ENCODE assay signal across 8 mouse cellular contexts in the genomic region with DNA sequence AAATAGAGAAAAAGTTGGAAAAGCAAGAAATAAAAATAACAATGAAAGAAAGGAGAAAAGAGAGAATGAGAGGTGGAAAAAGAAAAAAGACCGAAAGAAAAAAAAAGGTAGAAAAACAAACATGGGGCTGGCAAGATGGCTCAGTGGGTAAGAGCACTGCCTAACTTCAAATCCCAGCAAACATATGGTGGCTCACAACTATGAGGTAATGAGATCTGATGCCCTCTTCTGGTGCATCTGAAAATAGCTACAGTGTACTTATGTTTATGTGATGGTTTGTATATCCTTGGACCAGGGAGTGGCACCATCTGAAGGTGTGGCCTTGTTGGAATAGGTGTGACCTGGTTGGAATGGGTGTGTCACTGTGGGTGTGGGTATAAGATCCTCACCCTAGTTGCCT.
A peak's percentile ranks its signal among the peaks of the same experiment; 100 is the strongest.
DNase-seq lines count a peak whose midpoint lies in the region; ATAC-seq and TF ChIP-seq lines count a peak whose summit lies in the region.
"Not testable (repeated sequence)": the region's sequence is repeated elsewhere in the genome, so short reads cannot be mapped to it uniquely, and the experiment has no call there.

No protein-coding gene starts in this region.

- not testable (repeated sequence) for H3K4me3 ChIP-seq in liver, postnatal 0 days (ENCODE audit: low read depth, low read length)

- H3K9ac ChIP-seq in liver, postnatal 0 days (replicated peaks), result not testable (repeated sequence)

- H3K36me3 ChIP-seq in liver, postnatal 0 days (replicated peaks; ENCODE audit: insufficient read depth, low read length); splenic B cell, adult 2 months (ENCODE audit: control insufficient read depth, insufficient read depth, low read length, poor library complexity, severe bottlenecking): not testable (repeated sequence)

- 0 out of 2 replicates have a peak, but pooled peaks have one; percentile 18 for ATAC-seq in common myeloid progenitor, adult 5-6 weeks (replicated peaks; ENCODE audit: low read depth, poor library complexity, severe bottlenecking)
- ATAC-seq in liver, postnatal 0 days, result not testable (repeated sequence)
- peak; percentile 71 for ATAC-seq in megakaryocyte progenitor cell, adult 5-6 weeks (replicated peaks; ENCODE audit: poor library complexity)

- H3K27me3 ChIP-seq in liver, postnatal 0 days (ENCODE audit: insufficient read depth, low read length); splenic B cell, adult 2 months (ENCODE audit: control insufficient read depth, insufficient read depth, low read length, poor library complexity, severe bottlenecking): not testable (repeated sequence)

- peak; percentile 23 to 29 for DNase-seq in B cell, adult 2 months
- peak; percentile 91 for DNase-seq in ES-CJ7 (ENCODE audit: low read depth, low spot score)
- DNase-seq in R1 (ENCODE audit: low read depth, low spot score), result peak; percentile 86
- DNase-seq in induced T-regulatory cell, adult 2 months (ENCODE audit: low read depth), result peak; percentile 38
- not testable (repeated sequence) for DNase-seq in liver, postnatal 0 days
- peak; percentile 41 for DNase-seq in splenic B cell, adult 2 months (ENCODE audit: low read depth, low spot score)

- TF ChIP-seq CTCF in liver, postnatal 0 days (IDR thresholded peaks at IDR 0.05; ENCODE audit: low read depth), result peak; percentile 42

- not testable (repeated sequence) for H3K9me3 ChIP-seq in liver, postnatal 0 days (ENCODE audit: low read length)

- not testable (repeated sequence) for H3K4me2 ChIP-seq in liver, postnatal 0 days (ENCODE audit: low read depth, low read length)

- not testable (repeated sequence) for TF ChIP-seq EP300 in liver, postnatal 0 days (IDR thresholded peaks at IDR 0.05; ENCODE audit: low read depth)

- H3K4me1 ChIP-seq in liver, postnatal 0 days (ENCODE audit: insufficient read depth), result not testable (repeated sequence)

- 85% methylated on average over 1 of the region's 1 CpGs for WGBS in liver, postnatal 0 days (ENCODE audit: insufficient replicate concordance)

- H3K27ac ChIP-seq in liver, postnatal 0 days (ENCODE audit: low read depth), result not testable (repeated sequence)
